Mouse (Mus musculus) heart, adult 8-10 months (tissue): Measurements from ENCODE around the gene Map3k15. TPM values are rescaled to one million over a fixed set of nuclear protein-coding genes. Genes with fewer than 3 reads are reported as not detected.
A peak's percentile ranks its signal among the peaks of the same experiment; 100 is the strongest.

Experiments
- DNase-seq: peaks from one replicate; pipeline ENCODE4 v3.0.0; 2022; ENCODE audit warnings: low spot score
- total RNA-seq, 4 experiments: library from RNA; stranded (reverse); gene quantifications; 2 replicates each; pipeline ENCODE4 v1.2.4; 2022

Gene Map3k15
- total RNA-seq, 4 experiments from 2014 or later: 0.57 to 0.90 (median 0.82) TPM

GRCm38 (mm10) chrX:160134136-160134843 is 146.1 kb downstream of the Map3k15 start:
- no peak for DNase-seq

DNA sequence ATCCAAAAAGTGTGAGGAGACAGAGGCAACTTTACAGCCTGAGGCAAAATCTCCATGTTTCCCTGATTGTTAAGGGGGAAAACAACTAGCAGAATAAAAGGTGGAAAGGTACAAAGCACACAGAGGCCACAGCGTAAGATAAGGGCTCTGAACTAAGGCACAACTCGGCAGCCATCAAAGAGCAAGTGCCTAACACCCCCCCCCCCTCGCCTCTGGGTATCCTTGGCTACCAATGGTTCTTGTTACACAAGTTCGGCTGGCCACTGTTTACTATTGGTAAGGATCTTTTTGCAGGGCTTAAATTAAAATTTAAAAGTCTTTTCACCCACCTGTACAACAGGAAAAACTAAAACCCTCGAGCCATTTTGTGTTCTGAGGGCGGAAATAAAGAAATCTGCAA is 147.5 kb downstream of the Map3k15 start:
- no peak for DNase-seq

- no peak for DNase-seq
Measured at GRCm38 (mm10) chrX:160136153-160136552, 147.9 kb downstream of the Map3k15 start.

- no peak for DNase-seq
Measured at GRCm38 (mm10) chrX:160137177-160137860, 149.1 kb downstream of the Map3k15 start.

DNA sequence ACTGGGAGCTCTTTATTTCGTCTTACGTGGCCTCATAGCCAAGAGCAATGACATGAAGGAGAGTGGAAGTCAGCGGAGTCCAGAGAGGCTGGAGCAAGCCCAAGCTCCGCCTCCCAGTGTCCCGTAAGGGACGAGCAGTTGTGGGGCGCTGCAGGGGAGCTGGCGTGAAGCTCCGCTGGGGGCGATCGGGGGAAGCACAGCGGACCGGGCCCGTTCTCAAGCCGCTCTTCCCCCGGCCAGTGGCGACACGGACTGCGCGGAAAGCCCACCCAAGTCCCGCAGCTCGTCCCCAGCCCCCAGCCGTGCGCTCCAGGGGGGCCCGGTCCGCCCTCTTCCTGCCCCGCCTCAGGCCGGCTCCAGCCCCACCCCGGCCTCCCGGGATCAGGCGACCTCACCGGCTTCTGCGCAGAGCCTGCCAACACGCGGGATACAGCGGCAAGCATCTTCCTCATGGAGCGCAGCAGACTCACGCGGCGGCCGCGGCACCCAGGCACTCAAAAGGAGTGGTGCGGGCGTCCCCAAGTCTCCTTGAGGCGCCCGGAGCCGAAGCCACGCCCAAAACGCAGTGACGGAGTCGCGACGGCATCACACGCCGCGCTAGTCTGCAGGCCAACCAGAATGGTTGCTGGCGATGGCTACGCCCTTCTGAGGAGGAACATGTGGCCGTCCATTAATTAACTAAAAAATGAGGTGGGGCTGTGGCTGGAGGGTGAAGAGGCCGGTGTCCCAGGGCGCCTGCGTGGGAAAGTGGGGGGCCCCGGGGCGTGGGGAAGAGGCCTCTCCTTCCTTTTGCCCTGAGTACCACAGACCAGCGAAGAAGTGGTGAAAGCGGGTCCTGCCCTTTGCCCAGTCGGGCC is 149.9 kb downstream of the Map3k15 start, which contains the start of gene Pdha1:
Gene Pdha1 (minus strand): TSS at position 553 of the 857 bp plus-strand sequence.
- DNase-seq: peak; percentile 84

DNA sequence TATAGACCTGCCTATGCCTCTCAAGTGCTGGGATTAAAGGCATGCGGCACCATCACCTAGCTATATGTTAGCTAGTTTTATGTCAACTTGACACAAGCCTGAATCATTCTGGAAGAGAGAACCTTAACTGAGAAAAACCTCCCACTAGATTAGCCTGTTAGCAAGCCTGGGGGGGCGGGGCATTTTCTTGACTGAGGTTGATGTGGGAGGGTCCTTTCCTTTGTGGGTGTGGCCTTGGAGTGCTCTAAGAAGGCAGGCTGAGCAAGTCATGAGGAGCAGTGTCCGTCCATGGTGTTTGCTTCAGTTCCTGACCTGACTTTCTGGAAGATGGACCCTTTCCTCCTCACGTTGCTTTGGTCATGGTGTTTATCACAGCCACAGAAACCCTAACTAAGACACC is 158.6 kb downstream of the Map3k15 start:
- no peak for DNase-seq

GRCm38 (mm10) chrX:160147406-160147805 is 159.2 kb downstream of the Map3k15 start:
- no peak for DNase-seq

- no peak for DNase-seq
Measured at GRCm38 (mm10) chrX:160148859-160149258, 160.6 kb downstream of the Map3k15 start.

DNA sequence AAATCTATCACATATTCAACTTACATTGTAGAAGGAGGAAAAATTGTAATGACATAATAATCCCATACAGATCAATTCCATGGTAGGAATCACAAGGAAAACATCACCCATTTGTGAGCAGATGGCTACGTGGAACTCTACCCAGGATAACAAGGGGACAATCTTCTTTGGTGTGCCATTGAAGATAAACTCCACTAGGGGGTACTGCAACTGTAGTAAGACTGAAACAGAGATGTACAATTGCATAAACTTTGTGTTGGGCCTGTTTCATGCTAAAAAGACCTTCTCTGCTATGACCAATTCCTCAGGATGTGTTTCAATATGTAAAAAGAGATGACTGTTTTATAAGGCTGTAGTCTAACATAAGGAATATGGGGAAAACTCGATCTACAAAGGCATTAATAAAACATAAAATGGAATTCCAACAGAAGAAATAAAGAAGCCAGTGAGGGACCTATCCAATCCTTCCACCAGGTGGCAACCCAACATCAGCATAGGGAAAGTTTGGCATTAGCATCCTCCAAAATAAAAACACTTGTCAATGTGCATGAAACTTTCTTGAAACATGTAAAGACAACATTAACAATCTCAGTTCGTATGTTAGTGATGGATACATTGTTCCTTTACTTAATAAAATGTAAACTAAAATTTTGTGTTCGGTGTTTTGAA is 165.0 kb downstream of the Map3k15 start:
- DNase-seq: no peak

DNA sequence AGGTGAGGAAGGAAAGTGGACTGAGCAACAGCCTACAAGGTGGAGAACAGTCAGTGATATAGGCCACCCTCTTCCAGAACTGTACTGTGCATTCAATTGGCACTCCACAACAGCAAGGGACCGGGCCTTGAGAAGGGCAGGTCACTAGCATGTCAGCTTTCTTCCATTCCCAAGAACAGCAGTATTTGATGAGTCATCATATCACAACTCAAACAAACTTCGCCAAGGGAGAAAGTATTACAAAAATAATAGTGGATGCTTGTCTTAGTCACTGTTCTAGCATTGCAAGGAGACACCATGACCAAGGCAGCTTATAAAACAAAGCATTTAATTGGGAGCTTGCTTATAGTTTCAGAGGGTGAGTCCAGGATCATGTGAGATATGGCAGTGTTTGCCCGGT is 176.0 kb downstream of the Map3k15 start:
- no peak for DNase-seq

GRCm38 (mm10) chrX:160166246-160166985 is 178.2 kb downstream of the Map3k15 start:
- DNase-seq: no peak

DNA sequence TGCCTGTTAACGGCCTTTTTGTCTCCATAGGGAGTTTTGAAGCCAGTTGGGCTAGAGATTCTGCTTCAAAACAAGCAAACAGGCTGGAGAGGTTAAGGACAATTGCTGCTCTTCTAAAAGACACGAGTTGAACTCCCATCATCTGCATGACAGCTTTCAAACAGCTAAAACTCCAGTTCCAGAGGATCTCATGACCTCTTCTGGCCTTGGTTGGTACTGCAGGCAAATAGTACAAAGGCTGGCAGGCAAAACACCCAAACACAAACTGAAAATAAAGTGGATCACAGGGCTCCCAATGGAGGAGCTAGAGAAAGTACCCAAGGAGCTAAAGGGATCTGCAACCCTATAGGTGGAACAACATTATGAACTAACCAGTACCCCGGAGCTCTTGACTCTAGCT is 181.9 kb downstream of the Map3k15 start:
- peak; percentile 38 for DNase-seq

Other genes with a start within 250 kb of the Map3k15 start
- 1,000 to 10,000 TPM; 1,099 to 1,158 (median 1,154) TPM for gene Pdha1, start 150.0 kb downstream of the Map3k15 start, total RNA-seq